Mouse (Mus musculus) adrenal gland, postnatal 36 days (tissue): ENCODE data around the gene Ppp1r36. TPM values are rescaled to one million over a fixed set of nuclear protein-coding genes. Genes with fewer than 3 reads are reported as not detected.

Source experiments
- DNase-seq, 2 experiments: peaks; one replicate each; pipeline ENCODE4 v3.0.0; 2021; ENCODE audit warnings: mixed read lengths in 1 of 2
- long read RNA-seq, 2 experiments: library from polyadenylated mRNA; stranded (forward); transcript quantifications; one replicate each; pipeline ENCODE4 v2.0.0; 2021; ENCODE audit warnings: borderline sequencing depth in 2 of 2
- total RNA-seq, 2 experiments: library from RNA; stranded (reverse); gene quantifications; 2 replicates each; pipeline ENCODE4 v1.2.3; 2021

Gene Ppp1r36
- not detected for total RNA-seq
- long read RNA-seq, experiment 1 = 0 reads
- long read RNA-seq, experiment 2 = 0 reads

- DNase-seq = peak; percentile 28 to 47
Observed at GRCm38 (mm10) chr12:76417433-76417854, at the start of gene Ppp1r36. TSS of gene Ppp1r36 (plus strand) at chr12:76417538.

DNA sequence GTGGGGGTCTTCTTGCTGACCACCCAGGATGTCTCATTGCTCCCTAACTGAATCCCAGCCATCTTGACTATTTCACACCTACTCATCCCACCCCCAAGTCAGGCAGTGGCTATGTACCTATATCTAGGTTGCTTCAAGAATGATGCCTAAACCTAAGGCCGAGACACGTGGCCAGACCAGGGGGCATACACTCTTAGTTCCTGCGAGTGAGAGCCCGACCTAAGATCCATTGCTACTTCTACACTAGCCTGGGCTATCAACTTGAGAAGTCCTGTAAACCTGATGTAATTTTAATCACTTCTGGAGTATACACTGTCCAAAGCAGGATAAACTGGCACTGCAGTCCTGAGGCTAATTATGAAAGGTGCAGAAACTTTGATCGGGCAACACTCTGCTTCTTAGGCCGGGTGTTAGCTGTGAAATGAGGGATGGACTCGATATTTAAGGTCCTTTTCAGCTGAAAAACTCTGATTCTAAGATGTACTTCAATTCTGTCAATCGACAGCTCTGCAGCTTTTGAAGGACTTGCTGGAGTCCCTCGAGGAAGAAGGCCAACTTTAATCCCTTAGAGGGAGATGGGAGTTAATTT lies 49.0 kb upstream of the Ppp1r36 start:
- DNase-seq = no peak

GRCm38 (mm10) chr12:76368790-76369205 lies 48.5 kb upstream of the Ppp1r36 start:
- DNase-seq = peak; percentile 57 to 73

DNA sequence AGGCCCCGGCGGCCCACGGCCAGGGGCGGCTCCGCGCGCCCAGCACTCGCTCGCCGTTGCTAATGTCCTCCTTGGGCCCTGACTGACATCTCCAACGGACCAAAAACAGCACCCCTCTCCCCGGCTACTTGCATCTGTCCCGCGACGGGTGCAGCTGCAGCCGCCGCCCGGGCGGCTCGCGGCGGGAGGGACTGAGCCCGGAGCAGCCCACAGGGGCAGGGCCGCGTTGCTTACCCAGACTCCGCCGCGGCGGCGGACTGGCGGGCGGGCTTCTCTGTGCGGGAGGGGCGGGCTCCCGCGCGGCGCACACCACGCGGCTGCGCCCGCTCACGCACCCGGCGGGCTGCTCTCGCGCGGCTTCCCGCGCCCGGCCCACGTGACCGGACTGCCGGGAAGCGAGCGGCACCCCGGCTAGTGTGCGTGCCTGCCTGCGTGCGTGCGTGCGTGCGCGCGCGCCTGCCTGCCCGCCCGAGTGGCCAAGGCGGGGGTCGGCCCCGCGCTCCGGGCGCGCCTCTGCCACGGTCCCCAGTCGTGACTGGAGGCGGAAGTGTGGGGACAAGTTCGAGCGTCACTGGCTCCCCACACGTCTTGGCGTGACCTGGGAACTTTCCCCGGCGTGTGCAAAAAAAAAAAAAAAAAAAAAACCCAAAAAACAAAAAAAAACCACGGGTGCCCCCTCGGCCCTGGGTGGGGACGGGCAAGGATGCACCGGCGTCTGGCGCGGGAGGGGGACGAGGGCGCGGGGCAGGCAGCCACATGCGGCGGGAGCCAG lies 47.9 kb upstream of the Ppp1r36 start, which contains the start of gene Zbtb25:
Zbtb25 (minus strand) TSS at position 397 of the 772 bp plus-strand sequence.
- peak; percentile 85 to 93 for DNase-seq

DNA sequence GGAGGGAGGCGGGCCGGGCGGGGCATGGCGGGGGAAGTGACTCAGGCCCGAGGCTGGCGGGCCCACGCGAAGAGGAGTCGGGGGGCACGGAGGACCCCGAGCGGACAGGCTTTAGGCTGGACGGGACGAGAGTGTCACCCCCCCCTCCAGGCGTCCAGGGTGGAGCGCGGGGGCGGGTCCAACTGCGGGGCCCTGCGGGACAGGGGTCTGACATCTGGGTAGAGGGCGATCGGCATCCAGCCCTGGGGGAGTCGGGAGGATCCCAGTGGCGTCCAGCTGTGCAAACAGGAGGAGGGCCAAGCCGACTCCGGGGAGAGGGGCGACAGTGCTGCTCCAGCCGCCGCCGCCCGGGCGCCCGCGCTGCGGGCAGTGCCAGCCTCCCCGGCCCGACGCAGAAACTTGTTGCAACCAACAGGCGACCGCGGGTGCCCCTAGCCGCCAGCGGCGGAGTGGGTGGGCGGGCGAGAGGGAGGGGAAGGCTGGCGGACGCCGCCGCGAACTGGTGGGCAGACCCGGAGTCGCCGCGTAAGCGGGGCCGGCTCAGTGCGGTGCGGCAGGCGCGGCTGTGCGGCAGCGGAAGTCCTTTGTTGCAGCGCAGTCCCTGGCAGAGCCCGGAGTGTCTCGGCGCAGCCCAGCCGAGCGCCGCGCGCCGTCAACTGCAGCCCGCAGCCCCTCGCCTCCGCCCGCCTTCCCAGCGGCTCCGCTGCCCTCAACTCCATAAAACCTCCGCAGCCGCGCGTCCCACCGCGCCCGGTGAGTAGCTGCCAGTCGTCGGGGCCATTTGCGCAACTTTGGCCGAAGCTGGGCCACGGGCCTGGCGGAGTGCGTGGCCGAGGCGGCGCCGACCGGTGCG lies 47.1 kb upstream of the Ppp1r36 start, which contains the start of gene Zbtb1:
Zbtb1 (plus strand) TSS at position 289 of the 853 bp plus-strand sequence.
- DNase-seq = peak; percentile 84 to 87

GRCm38 (mm10) chr12:76370831-76371571 lies 46.3 kb upstream of the Ppp1r36 start:
- peak; percentile 88 to 90 for DNase-seq

- no peak for DNase-seq
Observed at GRCm38 (mm10) chr12:76372046-76372445, 45.3 kb upstream of the Ppp1r36 start.

- DNase-seq = no peak
Observed at GRCm38 (mm10) chr12:76372881-76373818, 44.2 kb upstream of the Ppp1r36 start.

GRCm38 (mm10) chr12:76373991-76374390 lies 43.3 kb upstream of the Ppp1r36 start:
- no peak for DNase-seq

DNA sequence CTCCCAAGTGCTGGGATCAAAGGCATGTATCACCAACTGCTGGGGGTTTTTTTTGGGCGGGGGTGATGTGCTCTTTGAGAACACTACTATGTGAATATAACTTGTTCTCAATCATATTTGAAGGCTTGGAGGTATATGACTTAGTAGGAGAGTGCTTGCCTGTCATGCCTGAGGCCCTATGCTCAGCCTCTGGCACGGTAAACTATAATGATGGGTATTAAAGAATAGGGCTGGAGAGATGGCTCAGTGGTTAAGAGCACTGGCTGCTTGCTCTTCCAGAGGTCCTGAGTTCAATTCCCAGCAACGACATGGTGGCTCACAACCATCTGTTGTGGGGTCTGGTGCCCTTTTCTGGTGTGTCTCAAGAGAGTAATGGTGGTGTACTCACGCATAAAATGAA lies 42.4 kb upstream of the Ppp1r36 start:
- DNase-seq = no peak

- no peak for DNase-seq
Observed at GRCm38 (mm10) chr12:76375506-76375905, 41.8 kb upstream of the Ppp1r36 start.

GRCm38 (mm10) chr12:76376649-76377048 lies 40.7 kb upstream of the Ppp1r36 start:
- DNase-seq = peak in 1 of 2 experiments; percentile 35

- no peak for DNase-seq
Observed at GRCm38 (mm10) chr12:76377059-76377458, 40.3 kb upstream of the Ppp1r36 start.

- DNase-seq = peak; percentile 57 to 72
Observed at GRCm38 (mm10) chr12:76377726-76378125, 39.6 kb upstream of the Ppp1r36 start.

GRCm38 (mm10) chr12:76378556-76378955 lies 38.8 kb upstream of the Ppp1r36 start:
- peak in 1 of 2 experiments; percentile 41 for DNase-seq

DNA sequence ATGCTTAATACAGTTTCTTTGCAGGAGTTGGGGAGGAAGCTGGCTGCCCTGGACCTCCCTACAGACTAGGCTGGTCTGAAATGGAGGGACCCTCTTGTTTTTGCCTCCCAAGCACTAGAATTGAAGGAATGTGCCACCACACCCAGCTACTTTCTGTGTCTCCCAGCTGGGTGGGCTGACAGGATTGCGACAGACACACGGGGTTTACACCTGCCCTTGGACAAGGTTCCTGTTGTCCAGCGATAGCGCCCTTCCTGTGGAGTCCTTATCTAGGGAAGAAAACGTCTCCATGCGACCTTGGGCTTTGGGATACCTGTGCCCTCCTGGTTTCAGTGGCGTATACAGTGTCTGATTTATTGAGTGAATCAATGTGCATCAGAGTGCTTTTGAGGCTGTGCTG lies 37.2 kb upstream of the Ppp1r36 start:
- no peak for DNase-seq

DNA sequence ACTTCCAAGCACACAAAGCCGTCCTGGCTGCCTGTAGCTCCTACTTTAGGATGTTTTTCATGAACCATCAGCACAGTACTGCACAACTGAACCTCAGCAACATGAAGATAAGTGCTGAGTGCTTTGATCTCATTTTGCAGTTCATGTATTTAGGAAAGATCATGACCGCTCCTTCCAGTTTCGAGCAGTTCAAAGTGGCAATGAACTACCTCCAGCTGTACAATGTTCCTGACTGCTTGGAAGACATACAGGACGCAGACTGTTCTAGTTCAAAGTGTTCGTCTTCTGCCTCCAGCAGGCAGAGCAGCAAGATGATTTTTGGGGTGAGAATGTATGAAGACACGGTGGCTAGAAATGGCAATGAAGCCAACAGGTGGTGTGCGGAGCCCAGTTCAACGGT lies 32.0 kb upstream of the Ppp1r36 start:
- no peak for DNase-seq

GRCm38 (mm10) chr12:76388794-76389193 lies 28.5 kb upstream of the Ppp1r36 start:
- DNase-seq = no peak

DNA sequence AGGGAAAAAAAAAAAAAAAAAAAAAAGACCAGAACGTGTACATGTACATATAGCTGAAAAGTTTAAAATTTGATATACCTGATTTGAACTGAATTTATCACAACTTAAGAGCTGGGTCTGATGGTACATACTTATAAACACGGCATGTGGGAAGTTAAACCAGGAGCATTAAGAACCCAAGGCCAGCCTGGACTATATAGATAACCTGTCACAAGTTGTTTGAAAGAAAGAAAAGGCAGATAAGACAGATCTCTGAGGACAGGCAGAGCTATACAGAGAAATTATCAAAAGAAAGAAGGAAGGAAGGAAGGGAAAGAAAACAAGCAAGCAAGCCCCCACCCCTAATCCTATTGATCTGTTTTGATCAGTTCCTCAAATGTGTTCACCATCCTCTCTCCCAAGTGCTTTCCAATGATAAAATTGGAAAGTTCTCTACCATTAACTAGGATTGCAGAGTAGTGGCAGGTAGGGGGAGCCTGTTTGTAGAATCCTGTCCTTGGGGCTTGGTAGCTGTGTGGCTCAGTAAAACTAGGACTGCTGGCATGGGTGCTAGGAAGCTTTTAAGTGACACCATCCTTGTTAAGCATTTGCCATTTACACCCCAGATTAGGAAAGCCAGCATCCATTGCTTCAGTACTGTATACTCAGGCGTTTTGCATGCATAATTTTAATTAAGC lies 25.6 kb upstream of the Ppp1r36 start:
- DNase-seq = no peak

DNA sequence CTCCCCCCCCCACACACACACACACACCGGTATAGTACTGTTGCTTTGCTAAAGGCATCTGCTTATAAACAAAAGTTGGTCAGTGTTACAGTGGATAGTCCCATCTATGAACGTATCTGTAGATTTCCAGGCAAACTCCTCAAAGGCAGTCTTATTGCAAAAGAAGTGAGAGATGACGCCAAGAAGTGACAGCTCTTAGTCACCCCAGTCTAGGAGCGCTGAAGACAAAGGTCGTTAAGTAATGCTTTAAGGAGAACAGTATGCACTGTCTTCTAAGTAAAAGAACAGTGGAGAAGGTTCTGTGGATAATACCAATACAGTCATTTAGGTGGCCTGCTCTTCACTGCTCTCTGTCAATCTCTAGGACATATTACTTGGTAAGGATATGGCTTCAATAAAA lies 24.4 kb upstream of the Ppp1r36 start:
- no peak for DNase-seq
